Mouse (Mus musculus) stomach, embryonic 16.5 days (tissue): ENCODE data around the gene Clta. TPM values are rescaled to one million over a fixed set of nuclear protein-coding genes. Genes with fewer than 3 reads are reported as not detected.
A peak's percentile ranks its signal among the peaks of the same experiment; 100 is the strongest.

ENCODE experiments used
- ATAC-seq: fragments of 200-750 bp; cut with Nextera tagmentation; 2 replicates; pipeline ENCODE4 v1.8.0; 2017; ENCODE audit warnings: moderate number of reproducible peaks, moderate TSS enrichment; ENCODE audit not compliant: insufficient read depth, low FRiP score
- H3K27ac ChIP-seq: fragments of 300-500 bp; sonication (generic); 2 replicates; pipeline ENCODE4 v1.5.1; 2014; ENCODE audit warnings: low read length
- H3K27me3 ChIP-seq: fragments of 300-500 bp; sonication (generic); 2 replicates; pipeline ENCODE4 v1.6.1; 2014; ENCODE audit warnings: low read length, control low read depth, mixed read lengths; ENCODE audit not compliant: control insufficient read depth, insufficient read depth
- H3K36me3 ChIP-seq: fragments of 300-500 bp; sonication (generic); 2 replicates; pipeline ENCODE4 v1.6.1; 2014; ENCODE audit warnings: low read length; ENCODE audit not compliant: control insufficient read depth, insufficient read depth
- H3K4me1 ChIP-seq: fragments of 300-500 bp; sonication (generic); 2 replicates; pipeline ENCODE4 v1.6.1; 2014; ENCODE audit warnings: low read length, control low read depth, mixed read lengths; ENCODE audit not compliant: control insufficient read depth, insufficient read depth
- H3K4me2 ChIP-seq: fragments of 300-500 bp; sonication (generic); 2 replicates; pipeline ENCODE4 v1.6.1; 2014; ENCODE audit warnings: low read depth, low read length, mixed read lengths
- H3K4me3 ChIP-seq: fragments of 300-500 bp; sonication (generic); replicated peaks from 2 replicates; pipeline ENCODE4 v1.5.1; 2014; ENCODE audit warnings: mild to moderate bottlenecking, low read length
- H3K9ac ChIP-seq: fragments of 300-500 bp; sonication (generic); 2 replicates; pipeline ENCODE4 v1.6.1; 2014; ENCODE audit warnings: low read length
- H3K9me3 ChIP-seq: fragments of 300-500 bp; sonication (generic); replicated peaks from 2 replicates; pipeline ENCODE4 v1.6.1; 2016; ENCODE audit warnings: low read length, control low read depth; ENCODE audit not compliant: control insufficient read depth
- WGBS: fragments of 180-500 bp; shearing (Covaris S2); extraction: QIAGEN DNeasy Blood & Tissue Kit; methylation state at CpG from one replicate; pipeline ENCODE4 v1.1.7; 2014; 5-methylcytosine and 5-hydroxymethylcytosine counted together
- polyA plus RNA-seq: library from polyadenylated mRNA; unstranded; fragments of >200 nt; fragmentation: Nextera tagmentation; extraction: Ambion mirVana; gene quantifications from 2 replicates; pipeline ENCODE4 v1.2.1, GENCODE M21; 2015

Clta gene
- polyA plus RNA-seq, 1 experiment from 2014 or later = 186 TPM

- Histone ChIP-seq H3K9ac (no peak overlapping the region), H3K4me2 (no peak overlapping the region), H3K4me1 (no peaks in the 10 kb centered on the region), H3K4me3 (no peak overlapping the region), H3K36me3 (peaks cover 4% of the 10 kb centered on the region; the same call in 1 of the 2 replicates), H3K9me3 (no peaks in the 10 kb centered on the region), H3K27ac (no peak overlapping the region), H3K27me3 (no peaks in the 10 kb centered on the region)
- no peak for ATAC-seq
- WGBS = 78% methylated on average over 5 of the region's 5 CpGs
Observed at GRCm38 (mm10) chr4:44049812-44050211, 45.6 kb downstream of the Clta start.

- H3K36me3 ChIP-seq = peaks cover 3% of the 10 kb centered on the region; the same call in 1 of the 2 replicates
- 0 out of 2 replicates have a peak, but pooled peaks cover 3% of the 10 kb centered on the region for H3K4me1 ChIP-seq
- no peak overlapping the region for H3K27ac ChIP-seq
- H3K27me3 ChIP-seq = no peaks in the 10 kb centered on the region
- H3K4me2 ChIP-seq = no peak overlapping the region
- H3K9me3 ChIP-seq = no peaks in the 10 kb centered on the region
- no peak overlapping the region for H3K9ac ChIP-seq
- ATAC-seq = no peak
- H3K4me3 ChIP-seq = no peak overlapping the region
- 94% methylated on average over 13 of the region's 13 CpGs for WGBS
Observed at GRCm38 (mm10) chr4:44059674-44060073, 55.4 kb downstream of the Clta start.

GRCm38 (mm10) chr4:44062062-44062461, 57.8 kb downstream of the Clta start:
- no peaks in the 10 kb centered on the region for H3K27me3 ChIP-seq
- H3K9me3 ChIP-seq = no peaks in the 10 kb centered on the region
- H3K27ac ChIP-seq = no peak overlapping the region
- H3K9ac ChIP-seq = no peak overlapping the region
- 0 out of 2 replicates have a peak, but pooled peaks cover 5% of the 10 kb centered on the region for H3K4me1 ChIP-seq
- WGBS = 53% methylated on average over 9 of the region's 9 CpGs
- no peak overlapping the region for H3K4me3 ChIP-seq
- peaks cover 3% of the 10 kb centered on the region; the same call in 1 of the 2 replicates for H3K36me3 ChIP-seq
- ATAC-seq = no peak
- no peak overlapping the region for H3K4me2 ChIP-seq

- WGBS = 81% methylated on average over 14 of the region's 14 CpGs
- Histone ChIP-seq H3K9ac (no peak overlapping the region), H3K9me3 (no peaks in the 10 kb centered on the region), H3K27ac (no peak overlapping the region), H3K36me3 (no peaks in the 10 kb centered on the region), H3K4me2 (no peak overlapping the region), H3K4me1 (0 out of 2 replicates have a peak, but pooled peaks cover 5% of the 10 kb centered on the region), H3K27me3 (no peaks in the 10 kb centered on the region), H3K4me3 (no peak overlapping the region)
- ATAC-seq = no peak
Observed at GRCm38 (mm10) chr4:44062816-44063215, 58.6 kb downstream of the Clta start.

- peak overlapping the region; percentile 61 for H3K9ac ChIP-seq
- WGBS = 23% methylated on average over 16 of the region's 16 CpGs
Observed at GRCm38 (mm10) chr4:44065355-44066025, 61.2 kb downstream of the Clta start.

GRCm38 (mm10) chr4:44066891-44067290, 62.6 kb downstream of the Clta start:
- H3K4me1 ChIP-seq = peaks cover 19% of the 10 kb centered on the region
- no peak overlapping the region for H3K4me3 ChIP-seq
- H3K36me3 ChIP-seq = no peaks in the 10 kb centered on the region
- H3K4me2 ChIP-seq = no peak overlapping the region
- no peak overlapping the region for H3K27ac ChIP-seq
- no peaks in the 10 kb centered on the region for H3K27me3 ChIP-seq
- no peaks in the 10 kb centered on the region for H3K9me3 ChIP-seq
- no peak for ATAC-seq
- WGBS = 70% methylated on average over 6 of the region's 6 CpGs
- H3K9ac ChIP-seq = no peak overlapping the region

More at GRCm38 (mm10) chr4:44065355-44066025, 61.2 kb downstream of the Clta start:
- Histone ChIP-seq H3K4me2 (peak overlapping the region; percentile 46; the same call in 1 of the 2 replicates), H3K36me3 (no peaks in the 10 kb centered on the region), H3K4me3 (peak overlapping the region; percentile 26; the same call in 1 of the 2 replicates), H3K27me3 (no peaks in the 10 kb centered on the region), H3K9me3 (no peaks in the 10 kb centered on the region), H3K27ac (peak overlapping the region; percentile 72), H3K4me1 (peaks cover 8% of the 10 kb centered on the region; the same call in 1 of the 2 replicates)
- peak; percentile 84 for ATAC-seq

GRCm38 (mm10) chr4:44068736-44069135, 64.5 kb downstream of the Clta start:
- Histone ChIP-seq H3K4me3 (no peak overlapping the region), H3K36me3 (no peaks in the 10 kb centered on the region), H3K27me3 (no peaks in the 10 kb centered on the region), H3K9ac (0 out of 2 replicates have a peak overlapping the region, but pooled peaks have one; percentile 14), H3K9me3 (no peaks in the 10 kb centered on the region), H3K4me2 (0 out of 2 replicates have a peak overlapping the region, but pooled peaks have one; percentile 9), H3K4me1 (peaks cover 18% of the 10 kb centered on the region), H3K27ac (peak overlapping the region; percentile 7; the same call in 1 of the 2 replicates)
- ATAC-seq = no peak
- WGBS = 50% methylated on average over 9 of the region's 9 CpGs

- Histone ChIP-seq H3K9ac (no peak overlapping the region), H3K27ac (no peak overlapping the region), H3K4me2 (no peak overlapping the region), H3K9me3 (no peaks in the 10 kb centered on the region), H3K36me3 (no peaks in the 10 kb centered on the region), H3K27me3 (no peaks in the 10 kb centered on the region), H3K4me1 (peaks cover 18% of the 10 kb centered on the region), H3K4me3 (no peak overlapping the region)
- no peak for ATAC-seq
- 93% methylated on average over 4 of the region's 4 CpGs for WGBS
Observed at GRCm38 (mm10) chr4:44069411-44069810, 65.2 kb downstream of the Clta start.

GRCm38 (mm10) chr4:44070641-44071040, 66.4 kb downstream of the Clta start:
- no peaks in the 10 kb centered on the region for H3K27me3 ChIP-seq
- no peaks in the 10 kb centered on the region for H3K36me3 ChIP-seq
- no peaks in the 10 kb centered on the region for H3K9me3 ChIP-seq
- H3K9ac ChIP-seq = peak overlapping the region; percentile 86; the same call in 1 of the 2 replicates
- H3K27ac ChIP-seq = no peak overlapping the region
- H3K4me1 ChIP-seq = peaks cover 16% of the 10 kb centered on the region
- no peak for ATAC-seq
- peak overlapping the region; percentile 87; the same call in 1 of the 2 replicates for H3K4me3 ChIP-seq
- WGBS = 80% methylated on average over 4 of the region's 4 CpGs
- peak overlapping the region; percentile 86 for H3K4me2 ChIP-seq
